Mouse (Mus musculus) ES-Bruce4 (cell line): ENCODE data around the gene Catsper3.

ENCODE experiments used
- CTCF ChIP-seq: IDR thresholded peaks from one replicate; pipeline ENCODE4 v1.8.1; 2011; ENCODE audit warnings: low read depth, low read length
- EP300 ChIP-seq: IDR thresholded peaks from 2 replicates; pipeline ENCODE4 v1.6.1; 2011; ENCODE audit warnings: low read depth, low read length; ENCODE audit not compliant: insufficient read depth
- POLR2A ChIP-seq: IDR thresholded peaks from one replicate; pipeline ENCODE4 v1.8.1; 2011; ENCODE audit warnings: low read length; ENCODE audit not compliant: insufficient read depth

- TF ChIP-seq POLR2A (no peak), CTCF (no peak), EP300 (no peak)
Observed at GRCm38 (mm10) chr13:55855793-55856192, 71.4 kb downstream of the Catsper3 start.
